Mouse (Mus musculus) liver, adult 2 months (tissue): ENCODE results near the gene Fsip1.

Experiments used
- CTCF ChIP-seq: fragments of 200-500 bp; IDR thresholded peaks from 2 replicates; pipeline ENCODE4 v1.5.1; 2011; ENCODE audit warnings: low read depth, low read length, control low read depth
- POLR2A ChIP-seq: fragments of 200-500 bp; IDR thresholded peaks from 2 replicates; pipeline ENCODE4 v1.6.1; 2011; ENCODE audit warnings: low read length, control low read depth; ENCODE audit not compliant: insufficient read depth; ENCODE audit errors: extremely low read depth

- TF ChIP-seq CTCF: no peak
- no peak for TF ChIP-seq POLR2A
These were observed 134.5 kb downstream of the Fsip1 start for GRCm38 (mm10) chr2:118122291-118122690.
